Mouse (Mus musculus): Measurements from ENCODE around the gene Rab37.

GRCm38 (mm10) chr11:115119409-115119808, 28.2 kb downstream of the Rab37 start:
- TF ChIP-seq CTCF (conservative IDR thresholded peaks at IDR 0.05; ENCODE audit: low read length) (no peak), NANOG (IDR thresholded peaks at IDR 0.05; ENCODE audit: borderline replicate concordance, low read length) (no peak)

Data from E14TG2a.4 (cell line).